In genomic region chr17:28350466-28351352, GRCm38 (mm10) we compare ENCODE assay signal across 8 mouse cellular contexts. TPM values are rescaled to one million over a fixed set of nuclear protein-coding genes. Genes with fewer than 3 reads are reported as not detected.
DNase-seq lines count a peak whose midpoint lies in the region; ATAC-seq and TF ChIP-seq lines count a peak whose summit lies in the region.

Gene Tead3 (minus strand): TSS chr17:28350817.

- H3K36me3 ChIP-seq in E14TG2a.4 (ENCODE audit: insufficient read depth, low read length) = no peaks in the 10 kb centered on the region
- H3K36me3 ChIP-seq in hindbrain, embryonic 12.5 days = no peaks in the 10 kb centered on the region
- no peaks in the 10 kb centered on the region for H3K36me3 ChIP-seq in limb, embryonic 15.5 days
- no peaks in the 10 kb centered on the region for H3K36me3 ChIP-seq in midbrain, embryonic 16.5 days (ENCODE audit: control insufficient read depth, insufficient read depth, low read length)
- H3K36me3 ChIP-seq in testis, adult 2 months (ENCODE audit: control insufficient read depth, insufficient read depth, low read length) = no peaks in the 10 kb centered on the region

- peak within 1 kb of the TSS; percentile 81 for H3K4me2 ChIP-seq in hindbrain, embryonic 12.5 days (replicated peaks)
- peak within 1 kb of the TSS; percentile 67 for H3K4me2 ChIP-seq in limb, embryonic 15.5 days
- peak within 1 kb of the TSS; percentile 95 for H3K4me2 ChIP-seq in midbrain, embryonic 16.5 days (ENCODE audit: low read length)

- H3K9me3 ChIP-seq in E14TG2a.4 (ENCODE audit: low read length) = no peaks in the 10 kb centered on the region
- no peaks in the 10 kb centered on the region for H3K9me3 ChIP-seq in hindbrain, embryonic 12.5 days (replicated peaks)
- no peaks in the 10 kb centered on the region for H3K9me3 ChIP-seq in limb, embryonic 15.5 days
- no peaks in the 10 kb centered on the region for H3K9me3 ChIP-seq in midbrain, embryonic 16.5 days (replicated peaks; ENCODE audit: control insufficient read depth, low read length, poor library complexity, severe bottlenecking)

- DNase-seq in adrenal gland, adult 8-10 months = peak; percentile 62
- DNase-seq in forelimb bud, embryonic 11.5 days (ENCODE audit: low read depth, low spot score) = peak; percentile 76

- TF ChIP-seq POLR2A in testis, adult 2 months (IDR thresholded peaks at IDR 0.05; ENCODE audit: control insufficient read depth, low read depth, low read length) = no peak; the same call in 1 of the 2 replicates

- peak within 1 kb of the TSS; percentile 89 for H3K4me3 ChIP-seq in E14TG2a.4 (replicated peaks; ENCODE audit: low read length)
- peak within 1 kb of the TSS; percentile 63 for H3K4me3 ChIP-seq in hindbrain, embryonic 12.5 days
- H3K4me3 ChIP-seq in limb, embryonic 15.5 days = peak within 1 kb of the TSS; percentile 88
- peak within 1 kb of the TSS; percentile 57 for H3K4me3 ChIP-seq in midbrain, embryonic 16.5 days (ENCODE audit: low read depth, low read length)
- H3K4me3 ChIP-seq in testis, adult 2 months (ENCODE audit: control insufficient read depth, low read depth, low read length) = peak within 1 kb of the TSS; percentile 84

- peaks cover 59% of the 10 kb centered on the region for H3K4me1 ChIP-seq in E14TG2a.4 (replicated peaks; ENCODE audit: low read depth, low read length)
- peaks cover 45% of the 10 kb centered on the region for H3K4me1 ChIP-seq in hindbrain, embryonic 12.5 days
- peaks cover 50% of the 10 kb centered on the region for H3K4me1 ChIP-seq in limb, embryonic 15.5 days
- H3K4me1 ChIP-seq in midbrain, embryonic 16.5 days (ENCODE audit: control insufficient read depth, insufficient read depth, low read length) = peaks cover 10% of the 10 kb centered on the region
- peaks cover 15% of the 10 kb centered on the region for H3K4me1 ChIP-seq in testis, adult 2 months (ENCODE audit: control insufficient read depth, insufficient read depth, low read length)

- peak within 1 kb of the TSS; percentile 81 for H3K9ac ChIP-seq in hindbrain, embryonic 12.5 days
- H3K9ac ChIP-seq in limb, embryonic 15.5 days = peak within 1 kb of the TSS; percentile 88
- peak within 1 kb of the TSS; percentile 74 for H3K9ac ChIP-seq in midbrain, embryonic 16.5 days (ENCODE audit: low read depth, low read length)

- no peak for TF ChIP-seq CTCF in E14TG2a.4 (conservative IDR thresholded peaks at IDR 0.05; ENCODE audit: low read length)
- no peak for TF ChIP-seq CTCF in testis, adult 2 months (IDR thresholded peaks at IDR 0.05; ENCODE audit: control insufficient read depth, insufficient read depth, insufficient replicate concordance, low read depth, low read length)

- under 1% methylated on average over 53 of the region's 73 CpGs for WGBS in hindbrain, embryonic 12.5 days
- WGBS in limb, embryonic 15.5 days = under 1% methylated on average over 66 of the region's 73 CpGs
- under 1% methylated on average over 58 of the region's 73 CpGs for WGBS in midbrain, embryonic 16.5 days

- peak within 1 kb of the TSS; percentile 83 for H3K27ac ChIP-seq in hindbrain, embryonic 12.5 days
- peak within 1 kb of the TSS; percentile 99 for H3K27ac ChIP-seq in limb, embryonic 15.5 days
- 0 out of 2 replicates have a peak within 1 kb of the TSS, but pooled peaks have one; percentile 39 for H3K27ac ChIP-seq in midbrain, embryonic 16.5 days (ENCODE audit: low read length)
- peak within 1 kb of the TSS; percentile 76; the same call in 1 of the 2 replicates for H3K27ac ChIP-seq in testis, adult 2 months (ENCODE audit: control insufficient read depth, insufficient read depth, low read depth, low read length)

- ATAC-seq in hindbrain, embryonic 12.5 days (ENCODE audit: low FRiP score) = peak; percentile 79
- peak; percentile 88 for ATAC-seq in limb, embryonic 15.5 days (ENCODE audit: insufficient number of reproducible peaks, low FRiP score, low TSS enrichment, low read depth)
- peak; percentile 73 for ATAC-seq in midbrain, embryonic 16.5 days
- no peak for ATAC-seq in cerebellum, adult (ENCODE audit: insufficient number of reproducible peaks, low FRiP score, low TSS enrichment)

- H3K27me3 ChIP-seq in E14TG2a.4 (ENCODE audit: insufficient read depth, low read length) = peaks cover 82% of the 10 kb centered on the region
- H3K27me3 ChIP-seq in hindbrain, embryonic 12.5 days = peaks cover 47% of the 10 kb centered on the region
- no peaks in the 10 kb centered on the region for H3K27me3 ChIP-seq in limb, embryonic 15.5 days
- H3K27me3 ChIP-seq in midbrain, embryonic 16.5 days (ENCODE audit: control insufficient read depth, insufficient read depth, low read depth, low read length) = peaks cover 12% of the 10 kb centered on the region
- H3K27me3 ChIP-seq in testis, adult 2 months (ENCODE audit: control insufficient read depth, insufficient read depth, low read length) = no peaks in the 10 kb centered on the region

RNA-seq across cellular contexts. Expression of gene Tead3, which starts in this region (rescaled TPM):
- 10 to 100 TPM in 3 of 4 experiments, 1 to 10 TPM in 1; 8.5 to 21.1 (median 13.3) TPM for total RNA-seq in adrenal gland, adult 8-10 months (2022)
- 7.0 and 7.7 TPM in 2 replicates for polyA plus RNA-seq in hindbrain, embryonic 12.5 days (2016; fragmentation: Nextera tagmentation; extraction: Ambion mirVana)
- 15.5 and 16.2 TPM in 2 replicates for polyA plus RNA-seq in limb, embryonic 15.5 days (2015; fragmentation: Nextera tagmentation; extraction: Ambion mirVana)
- polyA plus RNA-seq in midbrain, embryonic 16.5 days (2015; fragmentation: Nextera tagmentation; extraction: Ambion mirVana) = 1.3 and 1.4 TPM in 2 replicates
- polyA plus RNA-seq in testis, adult 2 months (2012; rRNA removed) = 3.2 and 4.3 TPM in 2 replicates

Comparison
In these comparisons a context has a peak if more than half of its experiments do, and no peak if none do; other contexts are left out.
1. H3K27ac ChIP-seq: peak in every context shown above with its lines; median percentile 99 in limb, embryonic 15.5 days; 83 in hindbrain, embryonic 12.5 days; 76 in testis, adult 2 months; 39 in midbrain, embryonic 16.5 days.